Mouse (Mus musculus) embryonic facial prominence, embryonic 15.5 days (tissue): ENCODE measurements around the gene Hist1h2bh. TPM values are rescaled to one million over a fixed set of nuclear protein-coding genes. Genes with fewer than 3 reads are reported as not detected.

Experiments
- ATAC-seq: fragments of 200-750 bp; cut with Nextera tagmentation; 2 replicates; pipeline ENCODE4 v1.8.0; 2017; ENCODE audit warnings: low read depth, moderate TSS enrichment; ENCODE audit not compliant: insufficient number of reproducible peaks, low FRiP score, low TSS enrichment
- H3K27ac ChIP-seq: fragments of 300-500 bp; sonication (generic); replicated peaks from 2 replicates; pipeline ENCODE4 v1.5.1; 2015; ENCODE audit warnings: mild to moderate bottlenecking, inconsistent platforms
- H3K27me3 ChIP-seq: fragments of 300-500 bp; sonication (generic); 2 replicates; pipeline ENCODE4 v1.6.1; 2015; ENCODE audit warnings: inconsistent platforms
- H3K36me3 ChIP-seq: fragments of 300-500 bp; sonication (generic); 2 replicates; pipeline ENCODE4 v1.6.1; 2015; ENCODE audit warnings: mild to moderate bottlenecking, inconsistent platforms
- H3K4me1 ChIP-seq: fragments of 300-500 bp; sonication (generic); 2 replicates; pipeline ENCODE4 v1.6.1; 2015; ENCODE audit warnings: inconsistent platforms
- H3K4me2 ChIP-seq: fragments of 300-500 bp; sonication (generic); replicated peaks from 2 replicates; pipeline ENCODE4 v1.6.1; 2015; ENCODE audit warnings: mild to moderate bottlenecking, inconsistent platforms
- H3K4me3 ChIP-seq: fragments of 300-500 bp; sonication (generic); replicated peaks from 2 replicates; pipeline ENCODE4 v1.5.1; 2015; ENCODE audit warnings: mild to moderate bottlenecking, inconsistent platforms
- H3K9ac ChIP-seq: fragments of 300-500 bp; sonication (generic); 2 replicates; pipeline ENCODE4 v1.6.1; 2015; ENCODE audit warnings: inconsistent platforms
- H3K9me3 ChIP-seq: fragments of 300-500 bp; sonication (generic); replicated peaks from 2 replicates; pipeline ENCODE4 v1.6.1; 2016; ENCODE audit warnings: inconsistent platforms
- WGBS: fragments of 180-500 bp; shearing (Covaris S2); methylation state at CpG from one replicate; pipeline ENCODE4 v1.1.7; 2015; 5-methylcytosine and 5-hydroxymethylcytosine counted together
- polyA plus RNA-seq: library from polyadenylated mRNA; unstranded; fragments of >200 nt; fragmentation: Nextera tagmentation; extraction: Ambion mirVana; gene quantifications from 2 replicates; pipeline ENCODE4 v1.2.1, GENCODE M21; 2015

The Hist1h2bh gene
- polyA plus RNA-seq, 1 experiment from 2014 or later: 1.0 TPM

DNA sequence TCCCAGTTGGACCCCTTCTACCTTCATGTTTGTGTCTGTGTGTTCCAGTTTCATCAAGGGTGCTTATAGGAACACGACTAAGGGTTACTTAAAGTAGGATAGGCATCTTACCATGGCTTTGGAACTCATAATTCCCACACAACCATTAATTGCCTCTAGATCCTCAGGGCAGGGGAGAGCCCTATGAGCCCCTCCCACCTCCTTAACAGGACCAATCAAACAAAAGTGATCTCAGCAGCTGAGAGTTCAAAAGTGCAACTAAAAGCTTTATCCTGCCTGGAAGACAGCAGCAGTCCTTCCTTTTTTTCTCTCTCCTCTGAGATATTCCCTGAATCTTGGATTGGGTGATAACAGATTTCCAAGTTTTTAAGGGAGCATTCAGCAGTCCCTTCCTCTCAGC is 33.1 kb downstream of the Hist1h2bh start:
- 30% methylated on average over 1 of the region's 1 CpGs for WGBS

DNA sequence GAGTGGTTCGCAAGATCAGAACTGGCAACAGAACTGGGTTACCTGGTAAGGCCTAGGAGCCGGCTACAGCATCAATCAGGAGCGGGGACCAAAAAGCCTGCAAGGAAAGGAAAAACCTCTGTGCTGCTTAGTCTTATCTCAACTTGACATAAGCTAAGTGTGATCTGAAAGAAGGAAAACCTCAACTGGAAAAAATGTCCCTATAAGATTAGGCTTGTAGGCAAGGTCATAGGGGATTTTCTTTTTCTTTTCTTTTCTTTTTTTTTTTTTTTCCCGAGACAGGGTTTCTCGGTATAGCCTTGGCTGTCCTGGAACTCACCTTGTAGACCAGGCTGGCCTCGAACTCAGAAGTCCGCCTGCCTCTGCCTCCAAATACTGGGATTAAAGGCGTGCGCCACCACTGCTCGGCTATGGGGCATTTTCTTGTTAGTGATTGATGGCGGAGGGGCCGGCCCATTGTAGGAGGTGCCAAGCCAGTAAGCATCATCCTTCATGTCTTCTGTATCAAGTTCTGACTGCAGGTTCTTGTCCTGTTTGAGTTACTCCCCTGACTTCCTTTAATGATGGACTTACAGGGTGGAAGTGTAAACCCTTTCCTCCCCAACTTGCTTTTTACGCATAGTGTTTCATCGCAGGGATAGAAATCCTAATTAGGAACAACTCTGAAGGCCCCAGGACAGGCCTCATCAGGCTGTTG is 36.2 kb downstream of the Hist1h2bh start:
- WGBS: 30% methylated on average over 14 of the region's 14 CpGs
- H3K9ac ChIP-seq: no peak overlapping the region
- H3K27me3 ChIP-seq: no peaks in the 10 kb centered on the region
- H3K4me3 ChIP-seq: no peak overlapping the region
- peak overlapping the region; percentile 15; the same call in 1 of the 2 replicates for H3K4me2 ChIP-seq
- no peak overlapping the region for H3K27ac ChIP-seq
- no peaks in the 10 kb centered on the region for H3K9me3 ChIP-seq
- H3K36me3 ChIP-seq: no peaks in the 10 kb centered on the region
- H3K4me1 ChIP-seq: peaks cover 17% of the 10 kb centered on the region; the same call in 1 of the 2 replicates
- ATAC-seq: no peak

More for the DNA sequence above, 33.1 kb downstream of the Hist1h2bh start:
- H3K9ac ChIP-seq: no peak overlapping the region
- H3K4me2 ChIP-seq: no peak overlapping the region
- ATAC-seq: no peak
- H3K4me3 ChIP-seq: no peak overlapping the region
- no peaks in the 10 kb centered on the region for H3K9me3 ChIP-seq
- H3K27me3 ChIP-seq: no peaks in the 10 kb centered on the region
- no peaks in the 10 kb centered on the region for H3K36me3 ChIP-seq
- peaks cover 12% of the 10 kb centered on the region; the same call in 1 of the 2 replicates for H3K4me1 ChIP-seq
- H3K27ac ChIP-seq: no peak overlapping the region

GRCm38 (mm10) chr13:23506351-23506750 is 36.8 kb downstream of the Hist1h2bh start:
- H3K4me1 ChIP-seq: peaks cover 17% of the 10 kb centered on the region; the same call in 1 of the 2 replicates
- WGBS: 10% methylated on average over 13 of the region's 13 CpGs
- no peaks in the 10 kb centered on the region for H3K27me3 ChIP-seq
- H3K27ac ChIP-seq: no peak overlapping the region
- H3K4me3 ChIP-seq: peak overlapping the region; percentile 26
- ATAC-seq: no peak
- H3K9me3 ChIP-seq: no peaks in the 10 kb centered on the region
- peak overlapping the region; percentile 48 for H3K4me2 ChIP-seq
- no peaks in the 10 kb centered on the region for H3K36me3 ChIP-seq
- no peak overlapping the region for H3K9ac ChIP-seq

- whole genome bisulfite sequencing: 11% methylated on average over 14 of the region's 14 CpGs
- peaks cover 17% of the 10 kb centered on the region; the same call in 1 of the 2 replicates for H3K4me1 ChIP-seq
- no peak for ATAC-seq
- H3K4me3 ChIP-seq: peak overlapping the region; percentile 26
- no peak overlapping the region for H3K27ac ChIP-seq
- peak overlapping the region; percentile 48 for H3K4me2 ChIP-seq
- no peak overlapping the region for H3K9ac ChIP-seq
- H3K9me3 ChIP-seq: no peaks in the 10 kb centered on the region
- H3K36me3 ChIP-seq: no peaks in the 10 kb centered on the region
- no peaks in the 10 kb centered on the region for H3K27me3 ChIP-seq
These were observed 37.4 kb downstream of the Hist1h2bh start for GRCm38 (mm10) chr13:23505662-23506345.

DNA sequence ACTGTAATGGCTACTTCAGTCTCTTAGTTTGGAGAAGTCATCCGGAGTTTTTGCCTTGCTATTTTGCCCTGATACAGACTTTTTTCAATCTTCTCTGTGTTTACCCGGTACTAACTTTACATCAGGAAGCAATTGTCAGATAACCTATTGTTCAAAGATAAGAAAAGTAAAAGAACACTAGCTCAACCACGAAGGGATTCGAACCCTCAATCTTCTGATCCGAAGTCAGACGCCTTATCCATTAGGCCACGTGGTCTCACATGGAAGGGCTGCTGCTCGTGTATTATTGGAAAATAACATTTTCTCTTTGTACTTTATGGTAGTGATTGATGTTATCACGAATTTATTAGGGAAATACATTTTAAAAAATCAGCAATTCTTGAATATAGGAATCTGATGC is 39.4 kb downstream of the Hist1h2bh start:
- H3K4me1 ChIP-seq: peaks cover 22% of the 10 kb centered on the region; the same call in 1 of the 2 replicates
- no peaks in the 10 kb centered on the region for H3K36me3 ChIP-seq
- WGBS: 2% methylated on average over 9 of the region's 9 CpGs
- H3K27ac ChIP-seq: no peak overlapping the region
- H3K27me3 ChIP-seq: no peaks in the 10 kb centered on the region
- H3K4me3 ChIP-seq: no peak overlapping the region
- no peaks in the 10 kb centered on the region for H3K9me3 ChIP-seq
- H3K9ac ChIP-seq: no peak overlapping the region
- H3K4me2 ChIP-seq: peak overlapping the region; percentile 19; the same call in 1 of the 2 replicates
- no peak for ATAC-seq

- peaks cover 29% of the 10 kb centered on the region; the same call in 1 of the 2 replicates for H3K4me1 ChIP-seq
- no peak overlapping the region for H3K9ac ChIP-seq
- no peaks in the 10 kb centered on the region for H3K36me3 ChIP-seq
- no peak overlapping the region for H3K27ac ChIP-seq
- no peaks in the 10 kb centered on the region for H3K9me3 ChIP-seq
- 29% methylated on average over 4 of the region's 4 CpGs for WGBS
- no peak overlapping the region for H3K4me3 ChIP-seq
- ATAC-seq: no peak
- H3K4me2 ChIP-seq: no peak overlapping the region
- no peaks in the 10 kb centered on the region for H3K27me3 ChIP-seq
These were observed 40.3 kb downstream of the Hist1h2bh start for GRCm38 (mm10) chr13:23502916-23503315.

GRCm38 (mm10) chr13:23502031-23502567 is 41.1 kb downstream of the Hist1h2bh start:
- ATAC-seq: no peak
- Histone ChIP-seq H3K36me3 (no peaks in the 10 kb centered on the region), H3K9me3 (no peaks in the 10 kb centered on the region), H3K4me1 (peaks cover 26% of the 10 kb centered on the region; the same call in 1 of the 2 replicates), H3K9ac (no peak overlapping the region), H3K27ac (no peak overlapping the region), H3K4me3 (no peak overlapping the region), H3K27me3 (no peaks in the 10 kb centered on the region), H3K4me2 (peak overlapping the region; percentile 9)
- WGBS: 29% methylated on average over 9 of the region's 9 CpGs

GRCm38 (mm10) chr13:23501511-23501910 is 41.7 kb downstream of the Hist1h2bh start:
- ATAC-seq: no peak
- H3K27ac ChIP-seq: no peak overlapping the region
- no peaks in the 10 kb centered on the region for H3K36me3 ChIP-seq
- no peaks in the 10 kb centered on the region for H3K27me3 ChIP-seq
- H3K4me1 ChIP-seq: peaks cover 26% of the 10 kb centered on the region; the same call in 1 of the 2 replicates
- no peaks in the 10 kb centered on the region for H3K9me3 ChIP-seq
- H3K4me3 ChIP-seq: no peak overlapping the region
- WGBS: 19% methylated on average over 5 of the region's 5 CpGs
- no peak overlapping the region for H3K9ac ChIP-seq
- H3K4me2 ChIP-seq: peak overlapping the region; percentile 9

DNA sequence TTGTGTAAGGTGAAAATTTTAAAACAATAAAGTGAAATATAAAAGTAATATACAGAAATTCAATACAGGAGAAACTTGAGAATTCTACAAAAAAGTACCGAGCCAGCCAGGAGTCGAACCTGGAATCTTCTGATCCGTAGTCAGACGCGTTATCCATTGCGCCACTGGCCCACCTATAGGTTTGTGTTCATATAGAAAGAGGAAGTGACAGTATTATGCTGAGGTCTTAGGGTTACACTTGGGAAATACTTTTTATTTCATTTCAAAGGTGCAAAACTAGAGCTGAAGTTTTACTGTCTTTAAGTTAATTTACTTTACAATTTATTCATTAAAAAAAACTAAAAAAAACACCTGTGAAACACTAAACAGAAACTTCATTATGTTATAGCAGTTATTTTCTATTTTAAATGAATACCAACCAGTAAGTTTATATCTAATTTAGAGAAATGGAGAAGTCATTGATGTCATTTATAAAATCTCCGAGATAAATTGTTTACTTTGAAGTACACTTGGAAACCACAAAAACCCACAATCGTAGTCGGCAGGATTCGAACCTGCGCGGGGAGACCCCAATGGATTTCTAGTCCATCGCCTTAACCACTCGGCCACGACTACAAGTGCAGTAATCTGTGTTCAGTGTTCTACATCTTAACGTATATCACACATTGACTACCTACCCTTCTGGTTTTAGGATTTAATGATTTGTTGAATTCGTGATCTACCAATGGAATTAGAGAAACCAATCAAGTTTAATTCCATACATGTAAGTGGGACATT is 42.6 kb downstream of the Hist1h2bh start:
- Histone ChIP-seq H3K4me1 (peaks cover 22% of the 10 kb centered on the region; the same call in 1 of the 2 replicates), H3K9ac (no peak overlapping the region), H3K4me2 (no peak overlapping the region), H3K27me3 (no peaks in the 10 kb centered on the region), H3K4me3 (no peak overlapping the region), H3K27ac (no peak overlapping the region), H3K36me3 (no peaks in the 10 kb centered on the region), H3K9me3 (no peaks in the 10 kb centered on the region)
- 4% methylated on average over 17 of the region's 17 CpGs for WGBS
- 0 out of 2 replicates have a peak, but pooled peaks have one; percentile 50 for ATAC-seq

DNA sequence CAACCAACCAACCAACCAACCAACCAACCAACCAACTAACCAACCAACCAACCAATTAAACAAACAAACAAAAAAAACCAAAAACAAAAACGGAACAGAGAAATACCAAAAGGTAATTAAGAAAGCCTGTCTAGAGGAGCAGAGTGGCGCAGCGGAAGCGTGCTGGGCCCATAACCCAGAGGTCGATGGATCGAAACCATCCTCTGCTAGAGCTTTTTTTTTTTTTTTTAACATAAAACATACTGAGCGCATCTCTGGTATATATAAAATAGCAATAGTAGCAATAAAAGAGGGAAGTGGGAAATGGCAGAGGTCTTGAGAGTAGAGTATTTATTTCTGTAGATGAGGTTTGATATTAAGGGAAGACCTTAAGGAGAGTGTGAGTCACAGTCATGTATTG is 43.2 kb downstream of the Hist1h2bh start:
- H3K9ac ChIP-seq: no peak overlapping the region
- H3K27me3 ChIP-seq: no peaks in the 10 kb centered on the region
- 11% methylated on average over 7 of the region's 7 CpGs for WGBS
- no peak overlapping the region for H3K27ac ChIP-seq
- ATAC-seq: no peak
- H3K4me2 ChIP-seq: no peak overlapping the region
- H3K4me3 ChIP-seq: no peak overlapping the region
- H3K4me1 ChIP-seq: peaks cover 15% of the 10 kb centered on the region; the same call in 1 of the 2 replicates
- H3K36me3 ChIP-seq: no peaks in the 10 kb centered on the region
- H3K9me3 ChIP-seq: no peaks in the 10 kb centered on the region

DNA sequence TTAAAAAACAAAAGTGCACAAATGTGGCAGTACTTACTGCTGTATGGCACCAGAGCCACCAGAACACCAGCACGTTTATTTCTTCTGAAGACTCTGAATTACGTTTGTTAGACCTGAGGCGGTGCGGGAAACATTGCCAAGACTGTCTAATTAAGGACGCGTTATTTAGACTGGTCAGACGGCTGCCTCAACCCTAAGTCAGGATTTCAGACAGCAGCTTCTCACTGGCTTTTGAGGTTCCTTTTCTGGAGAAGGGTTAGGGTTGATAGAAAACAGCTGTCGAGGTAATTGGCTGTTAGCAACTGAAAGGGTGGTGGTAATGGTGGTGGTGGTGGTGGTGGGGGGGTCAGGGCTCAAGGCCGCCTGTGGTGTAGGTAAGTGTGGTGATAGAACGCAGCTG is 44.5 kb downstream of the Hist1h2bh start:
- Histone ChIP-seq H3K4me3 (peak overlapping the region; percentile 34), H3K4me1 (peaks cover 13% of the 10 kb centered on the region; the same call in 1 of the 2 replicates), H3K27ac (no peak overlapping the region), H3K9me3 (no peaks in the 10 kb centered on the region), H3K4me2 (peak overlapping the region; percentile 41), H3K9ac (no peak overlapping the region), H3K27me3 (no peaks in the 10 kb centered on the region), H3K36me3 (no peaks in the 10 kb centered on the region)
- 4% methylated on average over 10 of the region's 10 CpGs for WGBS
- no peak for ATAC-seq
